Mouse (Mus musculus): Measurements from ENCODE around the gene Pak7. TPM values are rescaled to one million over a fixed set of nuclear protein-coding genes. Genes with fewer than 3 reads are reported as not detected.

Gene Pak7
- polyA plus RNA-seq, 1 experiment from 2014 or later: 0.58 TPM

- H3K27me3 ChIP-seq: no peaks in the 10 kb centered on the region
- H3K27ac ChIP-seq: no peak overlapping the region
- no peak overlapping the region for H3K4me2 ChIP-seq
- H3K36me3 ChIP-seq: no peaks in the 10 kb centered on the region
- no peak overlapping the region for H3K9ac ChIP-seq
- no peak for ATAC-seq (ENCODE audit: insufficient number of reproducible peaks, low FRiP score, low TSS enrichment, low read depth)
- H3K4me1 ChIP-seq: no peaks in the 10 kb centered on the region
- WGBS: 51% methylated on average over 2 of the region's 2 CpGs
- H3K9me3 ChIP-seq: no peaks in the 10 kb centered on the region
- no peak overlapping the region for H3K4me3 ChIP-seq
Measured at GRCm38 (mm10) chr2:136095978-136096377, 291.8 kb downstream of the Pak7 start.

GRCm38 (mm10) chr2:136064356-136064755, 323.4 kb downstream of the Pak7 start:
- peaks cover 17% of the 10 kb centered on the region for H3K27me3 ChIP-seq
- no peak for ATAC-seq (ENCODE audit: insufficient number of reproducible peaks, low FRiP score, low TSS enrichment, low read depth)
- H3K27ac ChIP-seq: no peak overlapping the region
- H3K4me1 ChIP-seq: peaks cover 2% of the 10 kb centered on the region; the same call in 1 of the 2 replicates
- H3K36me3 ChIP-seq: no peaks in the 10 kb centered on the region
- H3K4me2 ChIP-seq: no peak overlapping the region
- H3K9me3 ChIP-seq: no peaks in the 10 kb centered on the region
- 89% methylated on average over 1 of the region's 1 CpGs for WGBS
- no peak overlapping the region for H3K9ac ChIP-seq
- H3K4me3 ChIP-seq: no peak overlapping the region

DNA sequence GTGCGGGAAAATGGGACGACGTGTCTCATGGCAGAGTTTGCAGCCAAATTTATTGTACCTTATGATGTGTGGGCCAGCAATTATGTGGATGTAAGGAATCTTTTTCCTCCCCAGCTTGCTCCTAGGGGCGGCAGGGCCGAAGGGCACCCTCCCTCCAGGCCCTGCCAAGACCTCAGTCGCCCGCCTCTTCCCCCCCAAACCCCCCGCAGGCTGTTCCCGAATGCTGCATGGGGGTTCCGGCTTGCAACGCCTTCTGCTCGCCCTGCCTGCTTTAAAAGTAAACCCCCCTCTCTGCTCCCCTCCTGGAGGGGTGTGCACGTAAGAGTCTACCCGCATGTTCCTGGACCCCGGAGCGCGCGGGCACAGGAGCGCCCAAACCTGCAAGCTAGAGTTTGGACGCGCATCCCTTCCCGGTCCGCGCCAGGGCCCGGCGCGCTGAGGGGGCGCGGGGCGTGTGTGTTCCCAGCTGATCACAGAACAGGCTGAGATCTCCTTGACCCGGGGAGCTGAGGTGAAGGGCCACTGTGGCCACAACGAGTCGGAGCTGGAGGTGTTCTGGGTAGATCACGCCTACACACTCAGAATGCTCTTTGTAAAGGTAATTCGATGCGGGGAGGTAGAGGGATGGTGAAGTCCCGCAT, 328.6 kb downstream of the Pak7 start:
- H3K27me3 ChIP-seq: peaks cover 38% of the 10 kb centered on the region
- ATAC-seq (ENCODE audit: insufficient number of reproducible peaks, low FRiP score, low TSS enrichment, low read depth): no peak
- peak overlapping the region; percentile 30 for H3K4me3 ChIP-seq
- H3K9ac ChIP-seq: no peak overlapping the region
- H3K9me3 ChIP-seq: no peaks in the 10 kb centered on the region
- H3K36me3 ChIP-seq: no peaks in the 10 kb centered on the region
- peaks cover 19% of the 10 kb centered on the region for H3K4me1 ChIP-seq
- 3% methylated on average over 37 of the region's 37 CpGs for WGBS
- no peak overlapping the region for H3K27ac ChIP-seq
- peak overlapping the region; percentile 46 for H3K4me2 ChIP-seq

- Histone ChIP-seq H3K27me3 (peaks cover 38% of the 10 kb centered on the region), H3K9me3 (no peaks in the 10 kb centered on the region), H3K4me1 (peaks cover 19% of the 10 kb centered on the region), H3K4me2 (peak overlapping the region; percentile 46), H3K4me3 (peak overlapping the region; percentile 20; the same call in 1 of the 2 replicates), H3K36me3 (no peaks in the 10 kb centered on the region), H3K27ac (no peak overlapping the region), H3K9ac (no peak overlapping the region)
- WGBS: 4% methylated on average over 7 of the region's 7 CpGs
- no peak for ATAC-seq (ENCODE audit: insufficient number of reproducible peaks, low FRiP score, low TSS enrichment, low read depth)
Measured at GRCm38 (mm10) chr2:136058398-136058797, 329.4 kb downstream of the Pak7 start.

DNA sequence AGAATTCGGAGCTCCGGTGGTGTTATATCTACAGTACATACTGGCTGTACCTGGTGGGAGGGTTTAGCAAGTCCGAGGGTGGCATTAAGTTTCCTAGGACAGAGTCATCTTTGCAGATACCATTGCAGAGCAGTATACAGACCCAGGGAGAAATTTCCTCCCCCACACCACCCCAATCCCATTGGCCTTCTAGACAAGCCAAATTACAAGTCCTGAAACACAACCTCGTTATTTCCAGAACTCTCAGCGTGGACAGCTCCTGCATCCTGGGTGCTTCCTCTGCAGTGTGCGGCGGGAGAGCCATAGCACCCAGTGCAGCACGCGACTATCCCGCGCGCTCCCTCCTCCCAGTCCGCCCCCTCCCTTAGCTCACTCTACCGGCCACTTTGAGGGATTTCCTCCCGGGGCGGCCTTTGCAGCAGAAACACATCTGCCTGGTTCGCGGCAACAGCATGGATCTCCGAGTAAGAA, 329.9 kb downstream of the Pak7 start:
- no peak overlapping the region for H3K27ac ChIP-seq
- H3K9me3 ChIP-seq: no peaks in the 10 kb centered on the region
- H3K27me3 ChIP-seq: peaks cover 38% of the 10 kb centered on the region
- H3K9ac ChIP-seq: no peak overlapping the region
- H3K36me3 ChIP-seq: no peaks in the 10 kb centered on the region
- H3K4me1 ChIP-seq: peaks cover 19% of the 10 kb centered on the region
- H3K4me2 ChIP-seq: peak overlapping the region; percentile 40
- 5% methylated on average over 19 of the region's 19 CpGs for WGBS
- H3K4me3 ChIP-seq: peak overlapping the region; percentile 20
- no peak for ATAC-seq (ENCODE audit: insufficient number of reproducible peaks, low FRiP score, low TSS enrichment, low read depth)

DNA sequence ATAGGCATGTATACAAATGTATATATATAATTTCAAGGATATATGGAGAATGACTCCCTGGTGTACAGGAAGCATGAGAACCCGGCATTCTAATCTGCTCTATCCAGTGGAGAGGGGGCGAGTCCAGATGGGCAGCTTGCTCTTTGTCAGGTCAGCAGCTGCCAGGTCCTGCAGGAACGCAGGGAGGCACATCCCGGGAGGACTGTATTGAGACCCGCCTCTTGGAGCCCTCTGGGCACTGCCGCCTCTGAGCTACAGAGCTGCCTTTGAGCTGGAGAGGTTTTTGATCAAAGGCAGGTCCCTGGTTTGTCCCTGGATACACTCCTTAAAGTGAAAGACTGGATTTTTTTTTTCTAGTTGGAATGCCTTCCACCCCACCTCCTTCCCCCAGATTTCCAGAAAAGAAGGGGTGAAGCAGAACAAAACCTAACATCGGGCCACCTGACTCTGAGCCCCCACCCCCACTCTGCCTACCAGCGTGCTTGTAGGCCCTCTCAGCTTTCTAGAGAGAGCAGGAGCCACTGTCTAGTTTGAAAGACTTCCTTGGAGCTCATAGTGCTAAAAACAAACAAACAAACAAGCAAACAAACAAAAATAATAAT, 336.0 kb downstream of the Pak7 start, which contains the start of gene Lamp5:
TSS of gene Lamp5 (plus strand) at position 552 of the 602 bp plus-strand sequence.
- ATAC-seq (ENCODE audit: insufficient number of reproducible peaks, low FRiP score, low TSS enrichment, low read depth): no peak
- Histone ChIP-seq H3K9ac (no peak within 1 kb of the TSS), H3K9me3 (no peaks in the 10 kb centered on the region), H3K4me1 (peaks cover 9% of the 10 kb centered on the region), H3K36me3 (no peaks in the 10 kb centered on the region), H3K27ac (no peak within 1 kb of the TSS), H3K27me3 (peaks cover 14% of the 10 kb centered on the region; the same call in 1 of the 2 replicates), H3K4me3 (peak within 1 kb of the TSS; percentile 20), H3K4me2 (peak within 1 kb of the TSS; percentile 45)
- 3% methylated on average over 8 of the region's 8 CpGs for WGBS

DNA sequence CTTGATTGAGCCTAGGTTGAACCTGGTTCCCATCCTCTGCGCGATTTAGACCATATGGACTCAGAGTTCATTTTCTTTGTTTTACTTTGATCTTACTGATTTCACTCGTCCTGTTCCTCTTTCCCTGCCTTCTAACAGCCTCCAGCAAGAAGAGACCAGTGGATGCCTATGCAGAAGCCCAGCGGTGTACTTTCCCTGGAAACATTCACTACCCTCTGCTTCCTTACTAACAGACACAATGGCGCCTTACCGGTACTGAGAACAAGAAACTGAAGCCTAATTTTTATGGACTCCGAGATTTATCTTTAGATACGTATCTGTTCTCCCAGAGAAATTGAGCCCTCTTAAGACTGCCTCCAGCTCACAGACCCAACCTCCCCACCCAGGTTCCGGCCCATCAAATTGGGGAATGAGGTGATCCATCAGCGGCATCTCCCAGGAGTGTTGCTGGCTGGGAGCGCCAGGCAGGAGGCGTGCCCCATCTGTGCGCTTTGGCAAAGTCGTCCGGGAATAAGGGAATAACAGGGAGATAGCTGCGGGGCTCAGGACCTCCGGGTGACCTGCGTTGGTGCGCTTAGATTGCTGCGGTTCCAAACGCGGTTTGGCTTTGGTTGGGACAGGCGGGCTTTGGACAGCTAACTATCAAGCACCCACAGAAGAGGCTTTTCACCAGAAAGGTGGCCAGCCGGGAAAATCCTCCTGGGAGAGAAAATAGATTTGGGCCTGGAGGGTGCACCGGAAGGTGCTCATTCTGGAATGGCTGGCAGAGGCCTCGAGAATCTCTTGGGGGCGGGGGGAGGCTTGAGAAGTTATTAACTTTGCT, 336.8 kb downstream of the Pak7 start:
- no peak for ATAC-seq (ENCODE audit: insufficient number of reproducible peaks, low FRiP score, low TSS enrichment, low read depth)
- H3K9ac ChIP-seq: no peak overlapping the region
- H3K4me1 ChIP-seq: peaks cover 9% of the 10 kb centered on the region
- no peaks in the 10 kb centered on the region for H3K36me3 ChIP-seq
- H3K9me3 ChIP-seq: no peaks in the 10 kb centered on the region
- WGBS: 12% methylated on average over 27 of the region's 27 CpGs
- no peak overlapping the region for H3K27ac ChIP-seq
- peak overlapping the region; percentile 45 for H3K4me2 ChIP-seq
- H3K4me3 ChIP-seq: peak overlapping the region; percentile 20
- peaks cover 14% of the 10 kb centered on the region; the same call in 1 of the 2 replicates for H3K27me3 ChIP-seq

GRCm38 (mm10) chr2:136048464-136048863, 339.3 kb downstream of the Pak7 start:
- ATAC-seq (ENCODE audit: insufficient number of reproducible peaks, low FRiP score, low TSS enrichment, low read depth): no peak
- no peaks in the 10 kb centered on the region for H3K36me3 ChIP-seq
- 93% methylated on average over 4 of the region's 4 CpGs for WGBS
- no peak overlapping the region for H3K4me3 ChIP-seq
- H3K9me3 ChIP-seq: no peaks in the 10 kb centered on the region
- no peak overlapping the region for H3K4me2 ChIP-seq
- H3K9ac ChIP-seq: no peak overlapping the region
- peaks cover 9% of the 10 kb centered on the region for H3K4me1 ChIP-seq
- H3K27me3 ChIP-seq: peaks cover 14% of the 10 kb centered on the region; the same call in 1 of the 2 replicates
- H3K27ac ChIP-seq: no peak overlapping the region

Other genes with a start within 250 kb of the Pak7 start
- 0.47 and 0.53 TPM in 2 replicates for gene Ankef1, start 113.9 kb upstream of the Pak7 start, polyA plus RNA-seq (2015; fragmentation: Nextera tagmentation; extraction: Ambion mirVana)